Mouse (Mus musculus) cerebellum, adult 9-11 months (tissue): ENCODE data around the gene Pard3b.

ENCODE experiments used
- DNase-seq: peaks from one replicate; pipeline ENCODE4 v3.0.0; 2022

The Pard3b gene

GRCm38 (mm10) chr1:62510501-62510900 lies 871.9 kb downstream of the Pard3b start:
- DNase-seq, result no peak

DNA sequence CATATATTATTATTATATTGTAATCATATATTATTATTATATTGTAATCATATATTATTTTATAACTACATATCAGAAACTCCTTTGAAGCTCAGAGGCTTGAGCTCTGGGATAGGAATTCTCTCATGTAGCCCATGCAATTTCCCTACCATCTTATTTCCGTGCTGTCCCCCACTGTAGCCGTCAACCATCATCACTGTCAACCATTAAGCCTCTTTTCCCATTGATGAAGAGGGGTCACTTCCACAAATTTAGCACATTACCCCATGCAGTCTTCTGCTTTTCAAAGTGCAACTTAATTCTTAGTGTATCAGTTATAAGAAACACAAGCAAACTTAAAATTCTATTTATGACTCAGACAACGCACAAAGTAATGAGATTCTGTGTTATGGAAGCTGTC lies 873.1 kb downstream of the Pard3b start:
- no peak for DNase-seq

GRCm38 (mm10) chr1:62518621-62519213 lies 880.1 kb downstream of the Pard3b start:
- no peak for DNase-seq

GRCm38 (mm10) chr1:62521368-62521767 lies 882.7 kb downstream of the Pard3b start:
- no peak for DNase-seq

DNA sequence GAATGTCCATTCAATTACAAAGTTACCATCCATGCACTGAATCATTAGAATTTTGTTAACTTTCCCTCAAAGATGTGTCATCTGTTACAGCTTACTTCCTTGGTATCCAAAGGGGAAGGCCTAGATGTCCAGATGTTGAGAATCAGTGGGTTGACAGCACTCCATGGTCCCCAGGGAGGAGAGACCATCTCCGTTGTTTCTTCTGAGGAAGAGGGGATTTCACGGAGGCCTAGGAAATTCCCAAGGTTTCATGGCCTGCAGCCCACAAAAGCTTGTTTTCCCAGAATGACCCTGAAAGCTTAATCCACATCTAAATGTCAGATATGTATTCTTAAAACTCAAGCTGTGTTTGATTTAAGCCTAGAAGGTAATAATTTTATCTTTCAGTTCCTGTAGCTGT lies 884.1 kb downstream of the Pard3b start:
- DNase-seq, result no peak

DNA sequence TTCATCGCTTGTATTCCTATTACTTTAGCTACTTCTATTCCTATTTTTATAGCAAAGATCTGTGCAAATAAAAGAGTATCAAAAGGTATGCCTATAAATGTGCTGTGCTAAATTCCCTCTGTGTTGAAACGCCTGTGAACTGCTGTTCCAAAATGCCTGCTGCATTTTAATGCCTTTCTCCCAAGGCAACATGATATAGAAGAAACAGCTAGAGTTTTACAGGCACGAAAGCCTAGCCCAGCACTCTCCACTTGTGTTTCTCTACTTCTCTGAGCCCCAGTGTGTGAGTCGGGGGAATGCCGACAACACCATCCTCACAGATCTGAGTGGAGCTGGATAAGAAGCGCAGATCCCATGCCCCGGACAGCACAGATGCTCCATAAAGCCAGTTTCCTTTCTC lies 889.2 kb downstream of the Pard3b start:
- DNase-seq, result no peak

DNA sequence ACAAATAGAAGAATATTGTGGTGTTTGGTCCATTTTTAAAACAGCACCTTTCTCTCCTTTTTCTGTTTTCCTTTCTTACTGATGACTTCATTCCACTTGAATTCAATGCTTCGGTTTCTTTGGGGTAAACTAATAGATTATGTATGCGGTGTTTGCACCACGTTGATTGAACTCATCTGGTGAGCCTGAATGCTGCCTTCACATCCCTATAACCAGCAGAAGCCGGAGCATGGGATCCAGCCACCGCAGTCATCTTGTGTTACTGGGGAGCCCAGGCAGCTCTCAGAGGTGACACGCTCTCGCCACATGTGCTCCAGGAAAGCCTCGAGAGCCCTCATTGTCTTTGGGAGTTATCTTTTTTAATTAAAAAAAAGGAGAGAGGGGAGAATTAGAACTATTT lies 891.3 kb downstream of the Pard3b start:
- no peak for DNase-seq

- DNase-seq, result no peak
Observed at GRCm38 (mm10) chr1:62532426-62533126, 894.0 kb downstream of the Pard3b start.

- DNase-seq, result no peak
Observed at GRCm38 (mm10) chr1:62548953-62549352, 910.3 kb downstream of the Pard3b start.

DNA sequence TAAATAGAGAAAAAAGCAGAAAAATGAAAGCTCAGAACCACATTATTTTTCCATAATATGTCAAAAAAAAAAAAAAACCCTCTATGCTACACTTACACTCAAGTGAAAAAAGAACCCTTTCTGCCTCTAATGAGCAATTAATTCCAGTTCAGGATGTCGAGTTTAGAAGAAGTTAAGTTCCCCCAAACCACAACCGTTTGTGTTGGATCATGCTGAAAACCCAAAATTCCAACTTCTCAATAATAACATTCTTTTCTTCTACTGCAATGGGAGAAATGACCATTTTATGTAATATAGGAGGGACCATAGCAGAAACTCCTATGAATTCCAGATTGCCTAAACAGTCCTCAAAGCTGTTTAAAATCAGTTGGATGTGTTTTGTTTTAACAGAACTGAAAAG lies 911.9 kb downstream of the Pard3b start:
- no peak for DNase-seq

DNA sequence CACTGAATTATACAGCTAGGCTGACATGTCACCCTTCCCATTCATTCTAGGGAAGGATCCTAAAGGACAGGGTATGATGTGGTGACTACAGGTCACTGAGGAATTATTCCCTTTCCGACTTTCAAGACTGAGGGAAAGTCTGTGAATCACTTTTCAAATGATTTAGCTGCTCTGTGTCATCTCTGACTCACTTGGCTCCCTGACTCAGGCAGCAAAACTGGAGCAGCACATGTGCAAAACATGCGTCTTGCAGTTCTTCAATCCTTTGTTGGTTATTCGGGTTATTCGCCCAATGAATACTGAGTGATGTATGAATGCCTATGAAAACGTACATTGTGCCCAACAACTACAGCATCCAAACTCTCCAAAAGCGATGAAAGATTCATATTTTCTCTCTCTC lies 912.9 kb downstream of the Pard3b start:
- no peak for DNase-seq

- DNase-seq, result no peak
Observed at GRCm38 (mm10) chr1:62555838-62556237, 917.2 kb downstream of the Pard3b start.

GRCm38 (mm10) chr1:62562987-62563386 lies 924.4 kb downstream of the Pard3b start:
- no peak for DNase-seq

- DNase-seq, result no peak
Observed at GRCm38 (mm10) chr1:62564245-62565119, 925.9 kb downstream of the Pard3b start.

GRCm38 (mm10) chr1:62565120-62565809 lies 926.6 kb downstream of the Pard3b start:
- no peak for DNase-seq

DNA sequence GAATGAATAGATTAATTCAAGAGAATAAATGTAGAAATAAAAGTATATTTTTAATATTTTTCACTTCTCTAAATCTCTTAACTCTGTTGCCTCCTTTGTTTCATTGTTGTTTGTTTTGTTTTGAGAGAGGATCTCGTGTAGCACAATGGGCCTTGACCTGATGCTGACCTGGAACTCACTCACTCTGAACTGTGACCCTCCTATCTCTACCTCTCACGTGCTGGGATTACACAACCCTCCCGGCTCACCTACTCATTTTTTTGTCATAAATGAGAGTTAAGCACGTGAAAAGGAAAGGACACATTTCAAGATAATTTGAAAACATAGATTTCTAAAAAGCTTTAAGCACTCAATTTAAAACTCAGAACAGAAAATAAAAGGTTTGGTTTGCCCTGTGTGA lies 928.0 kb downstream of the Pard3b start:
- no peak for DNase-seq

DNA sequence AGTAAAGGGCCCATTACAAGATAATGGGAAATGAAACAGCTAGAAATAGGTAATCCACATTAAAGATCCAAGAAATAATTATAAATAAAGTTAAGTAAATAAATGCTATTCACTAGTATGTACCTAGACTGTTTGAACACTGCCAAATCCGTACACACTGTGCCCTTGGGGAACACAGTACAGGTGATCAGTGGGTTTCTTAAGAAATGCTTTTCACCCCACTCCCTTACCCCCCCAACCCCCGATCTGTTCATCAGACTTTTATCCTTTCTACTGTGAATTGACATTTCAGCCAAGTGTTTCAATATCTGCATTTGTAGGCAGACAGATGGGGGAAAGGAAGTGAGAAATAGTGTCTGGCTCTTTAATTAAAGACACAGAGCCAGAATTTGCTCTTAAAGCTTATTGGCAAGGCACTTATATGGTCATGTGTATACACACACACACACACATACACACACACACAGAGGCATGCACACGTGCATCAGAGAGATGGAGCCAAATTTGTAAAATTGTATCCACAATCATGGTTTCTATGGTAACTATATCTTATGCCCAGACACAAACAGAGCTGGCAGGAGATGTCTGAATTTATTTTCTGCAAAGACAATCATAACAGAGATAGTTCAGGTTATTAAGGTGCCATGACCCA lies 938.4 kb downstream of the Pard3b start:
- DNase-seq, result no peak

GRCm38 (mm10) chr1:62579024-62579765 lies 940.6 kb downstream of the Pard3b start:
- DNase-seq, result no peak

- no peak for DNase-seq
Observed at GRCm38 (mm10) chr1:62580314-62580935, 941.8 kb downstream of the Pard3b start.

- DNase-seq, result no peak
Observed at GRCm38 (mm10) chr1:62582476-62582875, 943.9 kb downstream of the Pard3b start.

GRCm38 (mm10) chr1:62587536-62587935 lies 948.9 kb downstream of the Pard3b start:
- DNase-seq, result no peak
